Mouse (Mus musculus) myocyte (in vitro differentiated cells): Measurements from ENCODE around the gene Ccdc97. TPM values are rescaled to one million over a fixed set of nuclear protein-coding genes. Genes with fewer than 3 reads are reported as not detected.

Source experiments
- H3K27me3 ChIP-seq: one replicate; pipeline ENCODE4 v1.6.1; 2011; ENCODE audit not compliant: control insufficient read depth, insufficient read depth, insufficient read length
- H3K36me3 ChIP-seq: one replicate; pipeline ENCODE4 v1.6.1; 2011; ENCODE audit not compliant: control insufficient read depth, insufficient read depth
- H3K4me2 ChIP-seq: one replicate; pipeline ENCODE4 v1.6.1; 2011; ENCODE audit warnings: low read depth, control low read depth
- H3K4me3 ChIP-seq: one replicate; pipeline ENCODE4 v1.5.1; 2011; ENCODE audit warnings: mild to moderate bottlenecking, control low read depth, moderate library complexity
- H3K79me2 ChIP-seq: one replicate; pipeline ENCODE4 v1.6.1; 2011; ENCODE audit not compliant: control insufficient read depth, insufficient read depth
- H3ac ChIP-seq: one replicate; pipeline ENCODE4 v1.6.1; 2011; ENCODE audit not compliant: control insufficient read depth, insufficient read length
- CEBPB ChIP-seq: IDR thresholded peaks from 2 replicates; pipeline ENCODE4 v1.6.1; 2011; ENCODE audit warnings: mild to moderate bottlenecking, moderate library complexity; ENCODE audit not compliant: poor library complexity, insufficient read depth, severe bottlenecking
- E2F4 ChIP-seq: IDR thresholded peaks from one replicate; pipeline ENCODE4 v1.6.1; 2011; ENCODE audit warnings: mild to moderate bottlenecking, control low read depth, moderate library complexity; ENCODE audit not compliant: insufficient read depth
- MAX ChIP-seq: IDR thresholded peaks from one replicate; pipeline ENCODE4 v1.6.1; 2011; ENCODE audit warnings: low read depth, mild to moderate bottlenecking, control low read depth
- MYOD1 ChIP-seq, 3 experiments: IDR thresholded peaks; one replicate each; pipeline ENCODE4 v1.6.1; 2011; ENCODE audit warnings: control low read depth in 2 of 3, low read depth in 2 of 3, mild to moderate bottlenecking in 2 of 3, moderate library complexity in 1 of 3; ENCODE audit not compliant: insufficient read length in 2 of 3, control insufficient read depth in 1 of 3
- MYOG ChIP-seq, 3 experiments: IDR thresholded peaks; one replicate each; pipeline ENCODE4 v1.6.1; 2011; ENCODE audit warnings: control low read depth in 2 of 3, low read depth in 2 of 3, mild to moderate bottlenecking in 2 of 3; ENCODE audit not compliant: insufficient read length in 2 of 3, control insufficient read depth in 1 of 3, insufficient read depth in 1 of 3
- POLR2A ChIP-seq: IDR thresholded peaks from one replicate; pipeline ENCODE4 v1.6.1; 2011; ENCODE audit warnings: low read depth, mild to moderate bottlenecking, control low read depth, moderate library complexity; ENCODE audit not compliant: insufficient read length
- POLR2AphosphoS2 ChIP-seq: IDR thresholded peaks from one replicate; pipeline ENCODE4 v1.6.1; 2011; ENCODE audit warnings: low read depth, control low read depth; ENCODE audit not compliant: insufficient read length
- REST ChIP-seq: IDR thresholded peaks from one replicate; pipeline ENCODE4 v1.6.1; 2011; ENCODE audit warnings: mild to moderate bottlenecking, control low read depth, moderate library complexity; ENCODE audit not compliant: insufficient read depth, insufficient read length
- SRF ChIP-seq: IDR thresholded peaks from one replicate; pipeline ENCODE4 v1.6.1; 2011; ENCODE audit warnings: low read depth; ENCODE audit not compliant: control insufficient read depth, insufficient read length
- TCF12 ChIP-seq: IDR thresholded peaks from one replicate; pipeline ENCODE4 v1.6.1; 2011; ENCODE audit warnings: mild to moderate bottlenecking, control low read depth; ENCODE audit not compliant: poor library complexity, insufficient read depth, severe bottlenecking
- TCF3 ChIP-seq: IDR thresholded peaks from one replicate; pipeline ENCODE4 v1.6.1; 2011; ENCODE audit warnings: low read depth, control low read depth; ENCODE audit not compliant: insufficient read length
- USF1 ChIP-seq: IDR thresholded peaks from one replicate; pipeline ENCODE4 v1.6.1; 2011; ENCODE audit warnings: low read depth, mild to moderate bottlenecking, control low read depth, moderate library complexity
- polyA plus RNA-seq: library from polyadenylated mRNA; unstranded; fragments of >200 nt; fragmentation: generic; extraction: Trizol; gene quantifications from one replicate; pipeline ENCODE4 v1.2.1, GENCODE M21; 2012; ENCODE audit warnings: missing spikeins

Ccdc97 gene
- polyA plus RNA-seq, 1 experiment: 44.5 TPM

DNA sequence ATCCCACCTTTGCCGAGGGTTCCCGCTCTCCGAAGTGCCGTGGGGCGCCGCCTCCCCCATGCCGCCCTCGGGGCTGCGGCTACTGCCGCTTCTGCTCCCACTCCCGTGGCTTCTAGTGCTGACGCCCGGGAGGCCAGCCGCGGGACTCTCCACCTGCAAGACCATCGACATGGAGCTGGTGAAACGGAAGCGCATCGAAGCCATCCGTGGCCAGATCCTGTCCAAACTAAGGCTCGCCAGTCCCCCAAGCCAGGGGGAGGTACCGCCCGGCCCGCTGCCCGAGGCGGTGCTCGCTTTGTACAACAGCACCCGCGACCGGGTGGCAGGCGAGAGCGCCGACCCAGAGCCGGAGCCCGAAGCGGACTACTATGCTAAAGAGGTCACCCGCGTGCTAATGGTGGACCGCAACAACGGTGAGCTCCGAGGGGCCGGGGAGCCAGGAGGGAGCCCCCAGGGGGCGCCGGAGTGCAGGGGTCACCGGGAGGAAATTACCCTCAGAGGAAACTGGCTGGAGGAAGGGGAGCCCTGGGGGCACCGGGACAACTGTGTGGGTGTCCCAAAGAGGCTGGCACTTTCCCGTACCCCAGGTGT, 31.0 kb downstream of the Ccdc97 start:
- Histone ChIP-seq H3K36me3 (no peaks in the 10 kb centered on the region), H3K79me2 (peaks cover 29% of the 10 kb centered on the region)

DNA sequence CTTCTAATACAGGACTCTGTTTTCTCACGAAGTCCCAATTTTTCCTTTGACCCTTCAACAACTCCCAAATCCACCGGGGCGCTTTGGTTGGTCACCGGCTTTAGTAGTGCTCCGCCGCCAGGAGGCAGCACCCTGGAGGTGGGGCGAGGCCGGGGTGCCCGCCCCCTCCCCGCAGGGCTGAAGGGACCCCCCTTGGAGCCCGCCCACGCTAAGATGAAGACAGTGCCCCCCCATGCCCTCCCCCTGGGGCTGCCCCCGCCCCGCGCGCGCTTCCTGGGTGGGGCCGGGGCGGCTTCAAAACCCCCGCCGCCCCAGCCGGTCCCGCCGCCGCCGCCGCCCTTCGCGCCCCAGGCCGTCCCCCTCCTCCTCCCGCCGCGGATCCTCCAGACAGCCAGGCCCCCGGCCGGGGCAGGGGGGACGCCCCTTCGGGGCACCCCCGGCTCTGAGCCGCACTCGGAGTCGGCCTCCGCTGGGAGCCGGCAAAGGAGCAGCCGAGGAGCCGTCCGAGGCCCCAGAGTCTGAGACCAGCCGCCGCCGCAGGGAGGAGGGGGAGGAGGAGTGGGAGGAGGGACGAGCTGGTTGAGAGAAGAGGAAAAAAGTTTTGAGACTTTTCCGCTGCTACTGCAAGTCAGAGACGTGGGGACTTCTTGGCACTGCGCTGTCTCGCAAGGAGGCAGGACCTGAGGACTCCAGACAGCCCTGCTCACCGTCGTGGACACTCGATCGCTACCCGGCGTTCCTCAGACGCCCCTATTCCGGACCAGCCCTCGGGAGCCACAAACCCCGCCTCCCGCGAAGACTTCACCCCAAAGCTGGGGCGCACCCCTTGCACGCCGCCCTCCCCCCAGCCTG, 32.0 kb downstream of the Ccdc97 start, which contains the start of gene Tgfb1:
Gene Tgfb1, plus strand, starts transcription at position 323 of the 852 bp plus-strand sequence.
- H3K4me2 ChIP-seq: peak within 1 kb of the TSS; percentile 74
- peak within 1 kb of the TSS; percentile 50 for H3ac ChIP-seq
- TF ChIP-seq POLR2A (peak; percentile 70), MYOG (IDR thresholded peaks at IDR 0.05; ENCODE audit: control insufficient read depth in 1 of 3, insufficient read depth in 1 of 3, insufficient read length in 2 of 3, low read depth in 2 of 3) (no peak), USF1 (no peak), TCF12 (no peak), POLR2AphosphoS2 (peak; percentile 84)
- no peaks in the 10 kb centered on the region for H3K36me3 ChIP-seq
- H3K4me3 ChIP-seq: peak within 1 kb of the TSS; percentile 90
- H3K79me2 ChIP-seq: peaks cover 29% of the 10 kb centered on the region
- H3K27me3 ChIP-seq: no peaks in the 10 kb centered on the region

More for the DNA sequence above, 31.0 kb downstream of the Ccdc97 start:
- TF ChIP-seq E2F4 (no peak), MYOD1 (IDR thresholded peaks at IDR 0.05; ENCODE audit: control insufficient read depth in 1 of 3, insufficient read length in 2 of 3, low read depth in 2 of 3) (no peak), POLR2AphosphoS2 (peak; percentile 44), MYOG (IDR thresholded peaks at IDR 0.05; ENCODE audit: control insufficient read depth in 1 of 3, insufficient read depth in 1 of 3, insufficient read length in 2 of 3, low read depth in 2 of 3) (no peak), REST (no peak), POLR2A (peak; percentile 32), TCF12 (no peak), CEBPB (no peak), SRF (no peak), MAX (no peak), TCF3 (no peak), USF1 (no peak)
- Histone ChIP-seq H3K4me3 (peak overlapping the region; percentile 90), H3K27me3 (no peaks in the 10 kb centered on the region), H3ac (peak overlapping the region; percentile 50), H3K4me2 (peak overlapping the region; percentile 74)

DNA sequence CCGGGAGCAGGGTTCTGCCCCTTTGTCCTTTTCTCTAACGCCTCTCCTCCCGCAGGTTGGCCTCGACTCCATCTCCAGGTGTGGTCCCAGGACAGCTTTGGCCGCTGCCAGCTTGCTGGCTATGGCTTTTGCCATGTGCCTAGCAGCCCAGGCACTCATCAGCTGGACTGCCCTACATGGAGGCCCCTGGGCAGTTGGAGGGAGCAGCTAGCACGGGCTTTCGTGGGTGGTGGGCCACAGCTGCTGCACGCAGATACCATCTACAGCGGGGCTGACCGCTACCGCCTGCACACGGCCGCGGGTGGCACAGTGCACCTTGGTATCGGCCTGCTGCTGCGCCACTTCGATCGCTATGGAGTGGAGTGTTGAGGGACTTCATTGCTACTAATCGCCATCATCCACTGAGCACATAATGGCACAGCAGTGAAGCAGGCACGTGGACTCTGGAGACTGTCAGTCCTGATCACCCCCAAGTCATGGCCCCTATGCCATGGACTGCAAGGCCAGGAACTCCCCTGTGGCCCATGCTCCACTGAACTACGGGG, 32.9 kb downstream of the Ccdc97 start:
- H3ac ChIP-seq: no peak overlapping the region
- peak overlapping the region; percentile 90 for H3K4me3 ChIP-seq
- H3K36me3 ChIP-seq: no peaks in the 10 kb centered on the region
- peaks cover 33% of the 10 kb centered on the region for H3K79me2 ChIP-seq
- peak overlapping the region; percentile 62 for H3K4me2 ChIP-seq
- no peaks in the 10 kb centered on the region for H3K27me3 ChIP-seq
- TF ChIP-seq E2F4 (no peak), POLR2AphosphoS2 (no peak), TCF3 (no peak), CEBPB (no peak), MAX (no peak), MYOG (IDR thresholded peaks at IDR 0.05; ENCODE audit: control insufficient read depth in 1 of 3, insufficient read depth in 1 of 3, insufficient read length in 2 of 3, low read depth in 2 of 3) (no peak), REST (no peak)

DNA sequence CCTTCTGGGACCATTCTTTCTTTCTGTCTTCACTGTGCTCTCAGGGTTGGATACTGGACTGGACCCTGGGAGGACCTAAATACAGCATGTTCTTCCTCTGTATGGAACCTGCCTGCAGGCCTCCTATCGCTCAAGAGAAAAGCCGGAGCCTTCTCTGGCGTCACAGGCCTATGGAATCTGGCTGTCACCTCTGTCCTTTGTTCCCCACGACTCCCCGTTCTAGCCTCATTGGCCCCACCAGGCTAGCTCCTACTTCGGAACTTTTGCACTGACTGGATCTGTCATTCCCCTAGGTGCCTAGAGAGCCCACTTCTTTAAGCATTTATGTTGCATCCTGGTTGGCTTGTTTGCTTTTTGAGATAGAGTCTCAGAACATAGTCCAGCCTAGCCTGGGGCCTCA, 34.2 kb downstream of the Ccdc97 start:
- H3K27me3 ChIP-seq: no peaks in the 10 kb centered on the region
- peaks cover 25% of the 10 kb centered on the region for H3K79me2 ChIP-seq
- no peak overlapping the region for H3ac ChIP-seq
- no peak overlapping the region for H3K4me3 ChIP-seq
- no peak overlapping the region for H3K4me2 ChIP-seq
- TF ChIP-seq TCF3 (no peak), TCF12 (no peak), REST (no peak), CEBPB (no peak), E2F4 (no peak), USF1 (no peak), MYOG (IDR thresholded peaks at IDR 0.05; ENCODE audit: control insufficient read depth in 1 of 3, insufficient read depth in 1 of 3, insufficient read length in 2 of 3, low read depth in 2 of 3) (no peak), POLR2AphosphoS2 (no peak), POLR2A (no peak)
- no peaks in the 10 kb centered on the region for H3K36me3 ChIP-seq
